Mouse (Mus musculus) midbrain, embryonic 11.5 days (tissue): Measurements from ENCODE around the gene Wwox. TPM values are rescaled to one million over a fixed set of nuclear protein-coding genes. Genes with fewer than 3 reads are reported as not detected.

ENCODE experiments used
- ATAC-seq: fragments of 200-750 bp; cut with Nextera tagmentation; 2 replicates; pipeline ENCODE4 v1.8.0; 2017; ENCODE audit warnings: moderate TSS enrichment, moderate library complexity; ENCODE audit not compliant: low FRiP score
- DNase-seq: peaks from one replicate; pipeline ENCODE4 v3.0.0; 2015; ENCODE audit warnings: low spot score; ENCODE audit errors: missing footprints
- H3K27ac ChIP-seq: fragments of 300-500 bp; sonication (generic); 2 replicates; pipeline ENCODE4 v1.5.1; 2014; ENCODE audit warnings: low read depth, low read length
- H3K27me3 ChIP-seq: fragments of 300-500 bp; sonication (generic); 2 replicates; pipeline ENCODE4 v1.6.1; 2014; ENCODE audit warnings: mild to moderate bottlenecking, low read length, moderate library complexity, mixed read lengths; ENCODE audit not compliant: control insufficient read depth, insufficient read depth
- H3K36me3 ChIP-seq: fragments of 300-500 bp; sonication (generic); 2 replicates; pipeline ENCODE4 v1.6.1; 2014; ENCODE audit warnings: mild to moderate bottlenecking, low read length, moderate library complexity, mixed read lengths; ENCODE audit not compliant: control insufficient read depth, insufficient read depth
- H3K4me1 ChIP-seq: fragments of 300-500 bp; sonication (generic); 2 replicates; pipeline ENCODE4 v1.6.1; 2014; ENCODE audit warnings: low read length; ENCODE audit not compliant: control insufficient read depth, insufficient read depth
- H3K4me2 ChIP-seq: fragments of 300-500 bp; sonication (generic); 2 replicates; pipeline ENCODE4 v1.6.1; 2014; ENCODE audit warnings: mild to moderate bottlenecking, moderate library complexity
- H3K4me3 ChIP-seq: fragments of 300-500 bp; sonication (generic); 2 replicates; pipeline ENCODE4 v1.5.1; 2014; ENCODE audit warnings: low read depth, low read length
- H3K9ac ChIP-seq: fragments of 300-500 bp; sonication (generic); 2 replicates; pipeline ENCODE4 v1.6.1; 2014; ENCODE audit warnings: low read length
- H3K9me3 ChIP-seq: fragments of 300-500 bp; sonication (generic); 2 replicates; pipeline ENCODE4 v1.6.1; 2016; ENCODE audit warnings: low read length; ENCODE audit not compliant: control insufficient read depth
- WGBS: fragments of 180-500 bp; shearing (Covaris S2); extraction: QIAGEN DNeasy Blood & Tissue Kit; methylation state at CpG from one replicate; pipeline ENCODE4 v1.1.7; 2014; 5-methylcytosine and 5-hydroxymethylcytosine counted together
- polyA plus RNA-seq: library from polyadenylated mRNA; unstranded; fragments of >200 nt; fragmentation: Nextera tagmentation; extraction: Ambion mirVana; gene quantifications from 2 replicates; pipeline ENCODE4 v1.2.1, GENCODE M21; 2014

Wwox gene
- polyA plus RNA-seq, 1 experiment from 2014 or later: 12.1 TPM

DNA sequence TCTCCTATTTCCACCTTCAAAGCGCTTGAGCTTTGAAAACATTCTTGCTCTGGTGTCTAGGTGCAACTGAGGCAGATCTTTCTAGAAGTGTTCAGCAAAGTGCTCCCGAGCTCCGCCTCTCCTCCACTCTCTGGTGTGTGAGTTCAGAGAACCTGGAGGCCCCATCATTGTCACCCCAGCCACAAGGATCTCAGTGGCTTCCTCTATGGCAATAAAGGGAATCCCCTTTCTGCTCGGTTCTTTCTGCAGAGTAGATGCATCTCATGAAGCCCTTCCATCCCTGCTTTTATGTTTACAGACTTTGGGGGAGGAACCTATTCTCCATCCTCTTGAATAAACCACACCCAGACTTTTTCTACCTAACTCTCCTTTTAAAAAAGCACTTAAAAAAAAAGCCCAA lies 749.0 kb downstream of the Wwox start:
- Histone ChIP-seq H3K36me3 (no peaks in the 10 kb centered on the region), H3K27ac (no peak overlapping the region), H3K4me3 (no peak overlapping the region), H3K9me3 (no peaks in the 10 kb centered on the region), H3K9ac (no peak overlapping the region), H3K4me2 (no peak overlapping the region), H3K27me3 (no peaks in the 10 kb centered on the region), H3K4me1 (no peaks in the 10 kb centered on the region)
- DNase-seq (no peak), ATAC-seq (no peak)
- WGBS: 85% methylated on average over 4 of the region's 4 CpGs

GRCm38 (mm10) chr8:115189836-115190235 lies 750.4 kb downstream of the Wwox start:
- 90% methylated on average over 11 of the region's 11 CpGs for WGBS
- Histone ChIP-seq H3K4me1 (no peaks in the 10 kb centered on the region), H3K27me3 (no peaks in the 10 kb centered on the region), H3K9ac (no peak overlapping the region), H3K9me3 (no peaks in the 10 kb centered on the region), H3K36me3 (no peaks in the 10 kb centered on the region), H3K4me3 (no peak overlapping the region), H3K4me2 (no peak overlapping the region), H3K27ac (no peak overlapping the region)
- ATAC-seq: no peak
- DNase-seq: no peak

- Histone ChIP-seq H3K4me1 (no peaks in the 10 kb centered on the region), H3K4me3 (no peak overlapping the region), H3K27me3 (no peaks in the 10 kb centered on the region; the same call in 1 of the 2 replicates), H3K9me3 (no peaks in the 10 kb centered on the region; the same call in 1 of the 2 replicates), H3K9ac (no peak overlapping the region), H3K27ac (no peak overlapping the region), H3K36me3 (no peaks in the 10 kb centered on the region), H3K4me2 (no peak overlapping the region)
- no peak for ATAC-seq
- DNase-seq: no peak
- 86% methylated on average over 2 of the region's 2 CpGs for WGBS
Measured at GRCm38 (mm10) chr8:115193767-115194166, 754.3 kb downstream of the Wwox start.

- Histone ChIP-seq H3K9me3 (no peaks in the 10 kb centered on the region; the same call in 1 of the 2 replicates), H3K27me3 (no peaks in the 10 kb centered on the region; the same call in 1 of the 2 replicates), H3K4me3 (no peak overlapping the region), H3K9ac (no peak overlapping the region), H3K36me3 (no peaks in the 10 kb centered on the region), H3K27ac (no peak overlapping the region), H3K4me1 (peaks cover 4% of the 10 kb centered on the region; the same call in 1 of the 2 replicates), H3K4me2 (no peak overlapping the region)
- peak; percentile 37 for DNase-seq
- WGBS: 89% methylated on average over 10 of the region's 10 CpGs
- no peak for ATAC-seq
Measured at GRCm38 (mm10) chr8:115195334-115195733, 755.9 kb downstream of the Wwox start.

GRCm38 (mm10) chr8:115196859-115197258 lies 757.4 kb downstream of the Wwox start:
- Histone ChIP-seq H3K9me3 (no peaks in the 10 kb centered on the region; the same call in 1 of the 2 replicates), H3K36me3 (no peaks in the 10 kb centered on the region), H3K4me2 (no peak overlapping the region), H3K27ac (no peak overlapping the region), H3K4me1 (peaks cover 10% of the 10 kb centered on the region), H3K27me3 (peaks cover 3% of the 10 kb centered on the region), H3K9ac (no peak overlapping the region), H3K4me3 (no peak overlapping the region)
- DNase-seq (peak; percentile 87), ATAC-seq (0 out of 2 replicates have a peak, but pooled peaks have one; percentile 52)
- WGBS: 75% methylated on average over 2 of the region's 2 CpGs

GRCm38 (mm10) chr8:115199204-115199603 lies 759.7 kb downstream of the Wwox start:
- DNase-seq (peak; percentile 85), ATAC-seq (no peak)
- H3K4me3 ChIP-seq: no peak overlapping the region
- H3K27ac ChIP-seq: no peak overlapping the region
- H3K4me2 ChIP-seq: no peak overlapping the region
- H3K27me3 ChIP-seq: peaks cover 3% of the 10 kb centered on the region
- H3K4me1 ChIP-seq: peaks cover 10% of the 10 kb centered on the region
- no peaks in the 10 kb centered on the region for H3K36me3 ChIP-seq
- no peak overlapping the region for H3K9ac ChIP-seq
- 13% methylated on average over 4 of the region's 4 CpGs for WGBS
- no peaks in the 10 kb centered on the region; the same call in 1 of the 2 replicates for H3K9me3 ChIP-seq

GRCm38 (mm10) chr8:115199616-115200150 lies 760.2 kb downstream of the Wwox start:
- 19% methylated on average over 14 of the region's 14 CpGs for WGBS
- DNase-seq: peak; percentile 80
- peaks cover 3% of the 10 kb centered on the region for H3K27me3 ChIP-seq
- no peak overlapping the region for H3K4me2 ChIP-seq
- no peaks in the 10 kb centered on the region; the same call in 1 of the 2 replicates for H3K9me3 ChIP-seq
- no peak overlapping the region for H3K27ac ChIP-seq
- H3K4me3 ChIP-seq: no peak overlapping the region
- no peak overlapping the region for H3K9ac ChIP-seq
- ATAC-seq: no peak
- H3K36me3 ChIP-seq: no peaks in the 10 kb centered on the region
- H3K4me1 ChIP-seq: peaks cover 10% of the 10 kb centered on the region

DNA sequence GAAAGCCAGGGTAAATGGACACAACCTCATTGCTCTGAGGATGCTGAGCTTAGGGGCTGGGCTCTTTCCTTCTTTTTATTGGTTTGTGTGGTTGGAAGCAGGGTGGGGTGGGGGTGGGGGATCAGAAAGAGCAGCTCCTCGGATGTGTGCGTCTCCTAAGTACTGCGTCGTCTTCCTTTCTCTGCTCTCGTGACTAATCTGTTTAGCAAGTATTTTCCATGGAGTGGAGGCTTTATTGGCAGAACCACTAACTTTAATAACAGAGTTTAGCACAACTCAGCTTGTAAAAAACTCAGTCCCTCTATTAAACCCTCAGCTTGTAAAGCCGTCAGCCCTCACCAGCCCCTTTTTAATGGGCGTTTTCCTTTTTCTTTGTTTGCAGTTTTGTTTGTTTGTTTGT lies 762.3 kb downstream of the Wwox start:
- WGBS: 33% methylated on average over 7 of the region's 7 CpGs
- no peak overlapping the region for H3K4me3 ChIP-seq
- DNase-seq (peak; percentile 77), ATAC-seq (peak; percentile 55; the same call in 1 of the 2 replicates)
- no peaks in the 10 kb centered on the region for H3K36me3 ChIP-seq
- H3K4me2 ChIP-seq: no peak overlapping the region
- H3K4me1 ChIP-seq: peaks cover 10% of the 10 kb centered on the region
- H3K9me3 ChIP-seq: no peaks in the 10 kb centered on the region
- H3K27me3 ChIP-seq: peaks cover 3% of the 10 kb centered on the region
- no peak overlapping the region; the same call in 1 of the 2 replicates for H3K9ac ChIP-seq
- H3K27ac ChIP-seq: no peak overlapping the region

DNA sequence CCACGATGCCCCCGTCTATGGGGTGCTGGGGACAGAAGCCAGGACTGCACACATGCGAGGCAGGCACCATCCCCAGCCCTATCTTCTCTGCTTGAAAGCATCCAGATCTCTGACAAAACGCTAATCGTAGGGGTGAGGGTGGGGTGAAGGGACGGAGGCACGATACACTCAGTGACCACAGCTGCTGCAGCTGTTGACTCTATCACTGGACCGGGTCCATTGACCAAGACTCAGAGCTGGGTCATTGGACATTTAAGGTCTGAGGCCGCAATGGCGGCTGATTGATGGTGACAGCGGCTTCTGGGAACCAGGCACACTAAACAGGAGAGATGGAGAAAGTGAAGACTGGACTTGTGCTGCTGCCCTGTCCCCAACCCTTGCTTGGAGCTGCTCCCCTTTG lies 768.0 kb downstream of the Wwox start:
- Histone ChIP-seq H3K27me3 (no peaks in the 10 kb centered on the region), H3K4me3 (no peak overlapping the region), H3K27ac (no peak overlapping the region), H3K9me3 (no peaks in the 10 kb centered on the region), H3K36me3 (no peaks in the 10 kb centered on the region), H3K4me2 (no peak overlapping the region), H3K9ac (no peak overlapping the region), H3K4me1 (0 out of 2 replicates have a peak, but pooled peaks cover 2% of the 10 kb centered on the region)
- ATAC-seq: no peak
- WGBS: 89% methylated on average over 11 of the region's 11 CpGs
- DNase-seq: peak; percentile 70
